Mouse (Mus musculus) forelimb bud, embryonic 11.5 days (tissue): ENCODE results near the gene Swsap1.

Experiments used
- DNase-seq: peaks from one replicate; pipeline ENCODE4 v3.0.0-alpha.2; 2012; ENCODE audit warnings: low read depth, low spot score

The Swsap1 gene

DNA sequence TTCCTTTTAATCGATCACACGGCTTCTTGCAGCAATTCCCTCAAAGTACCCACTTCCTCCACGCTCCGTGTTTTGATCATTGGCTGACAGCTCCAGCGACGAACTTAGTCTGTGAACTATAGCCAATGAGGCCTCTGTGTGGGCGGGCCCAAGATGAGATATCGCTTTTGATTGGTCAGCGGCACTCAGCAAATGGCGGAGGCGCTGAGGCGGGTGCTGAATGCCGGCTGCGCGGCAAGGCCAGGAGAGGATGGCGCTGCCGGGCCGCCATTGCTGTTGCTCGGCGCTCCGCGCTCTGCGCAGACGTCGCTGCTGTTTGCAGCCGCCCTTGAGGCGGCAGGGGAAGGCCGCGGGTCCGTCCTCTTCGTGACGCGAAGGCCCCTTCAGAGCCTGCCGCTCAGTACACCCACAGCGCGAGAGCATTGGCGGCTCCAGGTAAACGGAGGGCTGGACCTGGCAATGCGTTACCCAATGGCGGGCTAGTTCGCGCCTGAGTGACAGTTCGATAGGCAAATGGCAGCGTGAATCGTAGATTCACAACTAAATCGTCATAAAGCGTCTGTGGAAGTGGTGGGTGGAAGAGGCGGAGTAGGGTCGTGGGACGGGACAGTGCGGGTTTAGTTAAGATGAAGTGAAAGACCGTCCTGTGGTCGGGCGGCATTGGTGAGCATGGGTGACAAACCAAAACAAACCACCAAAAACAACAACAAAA, at the start of gene Swsap1:
TSS of gene Swsap1 (plus strand) at position 186 of the 712 bp plus-strand sequence.
- peak; percentile 98 for DNase-seq

DNA sequence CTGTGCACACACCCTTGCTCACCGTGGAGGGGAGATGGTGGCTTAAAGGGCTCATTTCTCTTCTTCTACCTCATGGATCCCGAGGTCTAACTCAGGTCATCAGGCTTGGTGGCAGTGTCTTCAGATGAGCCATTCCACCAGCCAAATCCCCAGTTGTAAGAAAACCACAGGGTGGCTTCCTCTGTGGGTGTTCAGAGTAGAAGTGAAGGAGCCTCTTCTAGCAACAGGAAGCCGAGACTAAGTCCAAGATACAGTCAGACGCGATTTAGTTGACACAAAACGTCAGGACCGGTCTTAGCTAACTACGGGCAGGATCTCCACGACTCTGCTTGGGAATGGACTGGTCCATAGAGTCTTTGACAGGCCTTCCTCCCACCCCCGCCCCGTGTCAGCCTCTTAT, 47.3 kb upstream of the Swsap1 start:
- no peak for DNase-seq

DNA sequence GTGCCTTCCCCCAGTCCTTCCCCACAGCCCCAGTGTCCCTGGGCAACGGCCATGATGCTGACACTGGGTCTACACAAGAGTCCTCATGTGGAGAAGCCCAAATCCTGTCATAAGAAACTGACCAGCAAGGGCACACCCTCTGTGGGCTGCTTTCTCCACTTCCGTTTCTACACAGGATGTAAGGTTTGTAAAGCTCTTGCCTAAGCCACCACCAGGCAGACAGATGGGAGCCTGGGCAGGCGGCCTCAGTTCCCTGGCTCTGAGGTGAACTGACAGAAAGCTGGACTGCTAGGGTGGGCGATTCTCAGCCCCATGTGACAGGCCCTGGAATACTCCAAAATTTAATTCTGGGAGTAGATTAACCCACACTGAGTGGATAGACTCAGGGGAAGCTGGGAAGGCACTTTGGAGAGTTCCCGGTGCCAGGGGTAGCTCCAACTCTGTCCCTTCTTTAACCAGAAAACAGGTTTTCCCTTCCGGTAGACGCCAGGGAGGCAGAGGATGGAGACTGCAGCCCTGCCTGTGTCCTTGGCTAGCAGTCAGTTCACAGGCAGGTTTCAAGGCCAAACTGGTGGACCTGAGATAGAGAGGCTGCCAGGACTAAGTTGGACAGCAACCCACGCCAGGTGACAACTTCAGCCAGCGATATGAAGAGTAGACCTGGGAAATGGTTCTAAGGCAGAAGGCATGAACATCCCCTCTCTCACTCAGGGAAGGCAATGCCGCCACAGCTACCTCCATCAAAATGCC, 45.9 kb upstream of the Swsap1 start:
- no peak for DNase-seq

DNA sequence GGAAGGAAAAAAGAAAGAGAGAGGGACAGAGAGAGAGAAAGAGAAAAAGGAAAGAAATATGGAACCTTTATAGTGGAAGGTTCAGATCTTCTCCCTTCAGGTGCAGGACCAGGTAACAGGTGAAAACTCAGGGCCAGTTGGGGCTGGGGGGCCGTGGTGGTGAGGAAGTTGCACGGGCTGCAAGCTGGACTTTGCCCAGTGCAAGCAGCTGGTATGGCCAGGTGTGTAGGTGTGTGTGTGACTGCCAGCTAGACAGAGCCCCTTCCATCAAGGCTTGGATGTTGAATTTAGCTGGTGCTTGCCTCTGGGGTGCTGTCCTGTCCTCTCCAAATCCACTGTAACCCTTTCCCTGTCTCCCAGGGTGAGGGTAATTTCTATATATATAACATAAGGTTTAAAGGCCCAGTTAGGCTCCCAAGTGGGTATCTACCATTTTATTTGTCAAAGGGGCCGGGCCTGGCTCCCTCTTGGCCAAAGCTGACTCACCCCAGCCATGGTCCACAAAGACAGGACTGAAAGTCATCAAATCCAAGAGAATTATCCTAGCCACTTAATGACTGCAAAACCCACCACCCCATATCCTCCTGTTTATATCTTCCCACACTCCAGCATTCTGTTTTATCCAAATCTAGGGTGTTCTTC, 38.6 kb upstream of the Swsap1 start:
- no peak for DNase-seq

DNA sequence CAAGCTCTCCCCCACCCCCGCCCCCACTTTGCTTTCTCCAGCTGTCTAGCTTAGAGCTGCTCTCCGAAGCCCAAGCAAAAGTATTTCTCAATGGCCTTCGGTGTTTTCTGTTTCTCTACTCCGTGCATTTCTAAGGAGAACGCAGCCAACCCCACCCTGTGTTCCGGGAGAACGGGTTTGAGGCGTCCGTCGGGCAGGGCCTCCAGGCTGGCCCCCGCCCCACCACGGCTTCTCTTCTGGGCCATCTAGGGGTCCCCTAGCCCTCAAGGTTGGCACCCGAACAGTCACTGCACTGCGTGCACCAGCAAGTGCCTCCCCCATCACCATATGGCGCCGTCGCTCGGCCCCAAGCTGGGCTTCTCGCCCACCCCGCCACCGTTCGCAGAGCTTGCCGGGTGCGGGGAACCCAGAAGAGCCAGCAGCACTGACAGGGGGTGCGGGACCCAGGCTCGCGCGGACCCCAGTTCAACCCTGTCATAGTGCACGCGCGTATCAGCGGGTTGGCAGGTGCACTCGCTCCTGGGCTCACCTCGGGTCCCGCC, 38.0 kb upstream of the Swsap1 start:
- no peak for DNase-seq

DNA sequence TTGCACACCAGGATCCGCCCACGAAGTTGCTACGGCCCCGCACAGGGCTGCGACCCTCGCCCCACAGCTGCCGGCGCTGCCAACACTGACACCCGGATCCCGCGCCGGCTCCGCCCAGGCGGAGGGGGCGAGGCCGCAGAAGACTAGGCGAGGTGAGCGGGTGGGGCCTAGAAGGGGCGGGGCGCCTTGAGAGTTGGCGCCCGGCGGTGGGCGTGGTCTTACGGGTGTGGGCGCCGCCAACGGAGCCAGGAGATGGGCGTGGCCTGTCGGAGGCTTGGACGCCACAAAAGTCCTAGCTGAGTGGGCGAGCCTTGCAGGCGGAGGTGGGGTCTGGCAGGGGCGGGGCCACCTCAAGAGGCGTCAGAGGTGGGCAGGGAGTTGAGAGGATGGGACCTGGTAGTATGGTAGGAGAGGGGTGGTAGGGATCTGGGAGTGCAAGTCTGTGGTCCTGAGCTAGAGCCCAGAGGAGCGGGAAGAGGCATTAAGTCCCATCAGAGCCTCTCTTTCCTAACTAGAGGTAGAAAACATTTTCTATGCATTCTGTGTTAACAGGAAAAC, 37.4 kb upstream of the Swsap1 start, which contains the start of gene Rab3d:
TSS of gene Rab3d (minus strand) at position 158 of the 558 bp plus-strand sequence.
- DNase-seq: peak; percentile 96

DNA sequence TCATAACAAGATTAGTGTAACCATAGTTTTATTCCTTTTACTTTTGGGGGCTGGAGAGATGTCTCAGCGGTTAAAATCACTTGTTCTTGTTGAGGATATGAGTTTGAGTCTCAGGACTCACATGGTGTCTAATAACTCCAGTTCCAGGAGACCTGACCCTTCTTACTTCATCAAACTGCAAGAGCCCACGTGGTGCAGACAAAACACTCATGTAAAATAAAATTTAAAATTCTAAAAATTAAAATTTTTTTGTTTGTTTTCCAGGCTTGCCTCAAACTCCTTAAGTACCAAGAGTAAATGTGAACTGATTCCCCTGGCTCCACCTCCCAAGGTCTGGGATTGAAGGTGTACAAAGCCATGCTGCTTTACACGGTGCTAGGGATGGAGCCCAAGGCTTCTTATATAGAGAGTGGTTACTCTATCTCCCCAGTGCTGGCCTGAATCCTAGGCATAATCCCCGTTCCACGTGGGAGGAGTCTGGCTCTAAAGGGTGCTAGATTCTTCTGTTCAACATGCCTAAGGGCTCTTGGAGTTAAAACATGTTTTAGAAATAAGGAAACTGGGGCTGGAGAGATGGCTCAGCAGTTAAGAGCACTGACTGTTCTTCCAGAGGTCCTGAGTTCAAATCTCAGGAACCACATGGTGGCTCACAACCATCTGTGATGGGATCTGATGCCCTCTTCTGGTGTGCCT, 36.7 kb upstream of the Swsap1 start:
- DNase-seq: no peak

DNA sequence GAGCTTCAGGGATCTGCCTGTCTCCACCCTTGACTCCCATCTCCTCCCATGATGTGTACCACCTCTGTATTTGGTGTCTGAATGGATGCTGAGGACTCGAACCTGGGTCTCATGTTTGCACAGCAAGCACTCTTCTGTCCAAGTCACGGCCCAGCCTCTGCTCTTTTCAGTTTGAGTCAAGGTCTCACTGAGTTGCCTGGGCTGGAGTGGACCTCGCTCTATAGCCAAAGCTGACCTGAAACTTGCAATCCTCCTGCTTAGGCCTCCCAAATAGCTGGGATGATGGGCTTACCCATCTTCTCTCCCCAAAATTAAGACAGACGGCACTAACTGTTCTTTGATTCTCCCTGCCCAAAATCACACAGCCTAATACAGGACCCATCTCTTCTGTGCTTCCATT, 32.5 kb upstream of the Swsap1 start:
- no peak for DNase-seq

DNA sequence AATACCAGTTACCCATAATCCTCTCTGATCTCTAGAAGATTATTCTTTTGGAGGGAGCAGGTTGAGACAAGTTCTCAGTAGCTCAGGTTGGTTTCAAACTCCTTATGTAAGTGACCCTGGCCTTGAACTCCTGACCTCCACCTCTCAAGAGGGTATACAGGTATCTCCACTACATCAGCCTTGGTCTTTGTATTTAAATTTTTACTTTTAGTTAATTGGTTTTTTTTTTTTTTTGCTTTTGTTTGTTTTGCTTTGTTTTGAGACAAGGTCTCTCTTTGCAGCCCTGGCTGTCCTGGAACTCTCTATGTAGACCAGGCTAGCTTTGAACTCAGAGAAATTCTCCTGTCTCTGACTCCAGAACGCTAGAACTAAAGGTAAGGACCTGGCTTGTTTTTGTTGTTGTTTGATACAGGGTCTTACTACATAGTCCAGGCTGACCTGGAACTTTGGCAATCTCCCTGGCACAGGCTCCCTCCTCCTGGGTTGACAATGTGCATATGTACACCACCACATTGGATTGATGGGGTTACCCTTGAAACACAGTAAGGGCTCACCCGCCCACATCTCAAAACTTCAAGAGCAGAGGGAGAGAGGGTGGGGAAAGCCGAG, 32.0 kb upstream of the Swsap1 start:
- DNase-seq: no peak

DNA sequence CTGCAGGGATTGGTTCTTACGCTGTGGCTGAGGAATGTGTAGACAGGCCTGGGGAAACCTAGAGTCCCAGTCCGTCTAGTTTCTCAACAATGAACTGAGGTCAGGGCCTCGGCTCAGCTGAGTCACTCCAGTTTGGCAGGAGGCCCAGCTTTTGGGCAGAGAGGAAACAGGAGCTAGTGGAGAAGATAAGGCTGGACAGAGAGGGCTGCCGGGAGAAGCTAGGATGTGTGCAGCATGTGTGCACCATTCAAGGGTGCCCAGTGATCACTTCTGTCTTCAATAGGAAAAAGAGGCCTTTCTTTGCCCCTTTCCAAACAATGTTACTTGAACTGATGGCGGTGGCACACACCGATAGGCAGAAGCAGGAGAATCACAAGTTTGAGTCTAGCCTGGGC, 31.5 kb upstream of the Swsap1 start:
- DNase-seq: no peak

DNA sequence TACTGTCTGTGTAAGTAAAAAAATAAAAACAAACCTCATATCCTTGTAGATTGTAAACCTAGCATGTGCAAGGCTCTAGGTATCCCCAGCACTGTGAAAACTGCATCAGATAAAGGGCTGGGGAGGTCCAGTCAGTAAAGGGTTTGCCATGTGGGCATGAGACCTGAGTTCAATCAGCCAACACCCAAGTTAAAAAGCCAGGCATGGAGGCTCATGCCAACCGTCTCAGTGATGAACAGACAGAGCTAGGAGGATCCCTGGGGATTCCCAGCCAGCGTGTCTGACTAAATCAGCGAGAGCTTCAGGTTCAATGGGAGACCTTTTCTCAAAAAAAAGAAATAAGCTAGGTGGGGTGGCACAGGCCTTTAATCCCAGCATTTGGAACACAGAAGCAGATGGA, 30.5 kb upstream of the Swsap1 start:
- DNase-seq: no peak

DNA sequence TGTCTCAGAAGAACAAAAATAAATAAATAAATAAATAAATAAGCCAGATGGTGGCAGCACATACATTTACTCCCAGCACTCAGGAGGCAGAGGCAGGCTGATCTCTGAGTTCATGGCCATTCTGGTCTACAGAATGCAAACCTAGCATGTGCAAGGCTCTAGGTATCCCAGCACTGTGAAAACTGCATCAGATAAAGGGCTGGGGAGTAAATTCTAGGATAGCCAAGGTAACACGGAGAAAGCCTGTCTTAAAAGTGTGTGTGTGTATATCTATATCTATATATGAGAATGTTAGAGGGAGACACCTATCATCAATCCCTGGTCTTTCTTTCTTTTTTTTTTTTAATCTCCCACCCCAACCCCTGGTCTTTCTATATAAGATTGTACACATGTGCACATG, 30.0 kb upstream of the Swsap1 start:
- no peak for DNase-seq

DNA sequence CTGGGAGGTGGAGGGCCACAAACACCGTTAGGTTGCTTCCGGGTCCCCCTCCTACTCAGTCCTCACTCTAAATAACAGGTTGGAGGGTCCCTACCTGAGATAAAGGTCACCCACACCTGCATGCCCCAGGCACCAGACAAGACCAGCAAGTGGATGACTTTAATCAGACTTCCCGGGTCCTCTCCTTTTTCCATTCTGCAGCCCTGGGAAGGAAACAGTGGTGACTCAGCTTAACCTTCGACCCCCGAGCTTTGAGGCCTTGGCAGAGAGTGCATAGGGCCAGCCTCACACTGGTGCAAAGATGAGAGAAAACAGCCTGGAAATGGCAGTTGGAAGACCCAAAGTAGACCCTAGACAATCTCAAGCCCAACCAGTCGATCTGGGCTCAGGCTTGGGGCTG, 29.4 kb upstream of the Swsap1 start:
- DNase-seq: no peak

DNA sequence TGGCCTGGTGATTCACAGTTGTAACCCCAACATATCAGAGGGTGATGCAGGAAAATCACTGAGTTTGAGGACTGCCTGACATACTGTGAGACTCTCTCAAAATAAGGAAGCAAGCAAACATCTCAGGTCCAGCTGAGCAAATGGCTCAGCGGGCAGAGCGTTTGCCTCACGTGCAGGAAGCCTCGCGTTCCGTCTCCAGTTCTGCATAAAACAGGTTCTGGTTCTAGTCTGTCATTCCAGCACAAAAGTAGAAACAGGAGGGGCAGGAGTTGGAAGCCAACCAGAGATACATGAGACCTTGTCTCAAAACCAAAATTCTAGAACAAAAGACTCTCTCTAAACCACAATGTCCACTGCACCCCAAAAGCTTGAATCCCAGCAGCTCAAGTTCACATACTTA, 28.8 kb upstream of the Swsap1 start:
- DNase-seq: no peak

DNA sequence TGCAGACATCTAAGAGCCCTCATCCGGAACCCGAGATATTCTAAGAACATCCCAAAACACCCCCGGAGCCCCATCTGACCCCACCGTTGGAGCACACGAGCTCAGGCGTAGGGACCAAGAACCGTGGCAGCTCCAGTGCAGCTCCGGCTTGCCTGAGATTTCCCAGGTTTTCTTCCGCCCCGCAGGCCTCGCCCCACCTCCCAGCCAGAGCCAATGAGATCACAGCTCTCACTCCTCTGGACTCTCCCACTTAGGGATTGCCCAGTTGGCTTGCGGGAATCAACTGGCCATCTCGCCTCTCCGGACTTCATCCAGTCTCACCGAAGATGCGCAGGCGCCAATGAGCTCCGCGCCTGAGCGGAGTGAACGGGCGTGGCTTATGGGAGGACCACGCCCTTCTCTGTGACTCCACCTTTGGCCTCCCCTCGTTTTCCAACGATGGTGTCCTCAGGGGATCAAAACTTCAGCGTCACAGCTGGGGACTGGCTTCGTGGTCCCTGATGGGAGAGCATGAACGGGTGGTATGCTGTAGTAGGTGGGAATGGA, 28.3 kb upstream of the Swsap1 start, which contains the start of the genes Ccdc159 and Tmem205:
TSS of gene Ccdc159 (plus strand) at position 264 of the 546 bp plus-strand sequence.
TSS of gene Tmem205 (minus strand) at position 349 of the 546 bp plus-strand sequence.
- DNase-seq: peak; percentile 98

DNA sequence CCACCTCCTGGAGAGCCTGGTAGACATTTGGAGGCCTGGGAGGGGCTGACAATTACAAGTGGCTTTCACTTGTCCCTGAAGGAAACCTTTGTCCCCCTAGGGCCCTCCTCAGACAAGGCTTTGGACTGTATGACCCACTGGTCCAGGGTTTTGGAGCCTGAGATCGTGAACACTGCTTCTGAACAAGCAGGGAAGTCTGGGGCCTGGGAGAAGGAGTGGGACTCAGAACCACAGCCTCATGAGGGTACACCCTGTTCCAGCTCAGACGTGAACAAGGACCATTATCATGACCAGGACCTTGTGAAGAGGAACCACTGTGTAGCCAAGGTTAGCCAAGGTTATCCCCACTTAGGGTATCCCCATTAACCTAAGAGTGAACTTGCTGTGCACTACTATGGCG, 26.3 kb upstream of the Swsap1 start:
- no peak for DNase-seq

DNA sequence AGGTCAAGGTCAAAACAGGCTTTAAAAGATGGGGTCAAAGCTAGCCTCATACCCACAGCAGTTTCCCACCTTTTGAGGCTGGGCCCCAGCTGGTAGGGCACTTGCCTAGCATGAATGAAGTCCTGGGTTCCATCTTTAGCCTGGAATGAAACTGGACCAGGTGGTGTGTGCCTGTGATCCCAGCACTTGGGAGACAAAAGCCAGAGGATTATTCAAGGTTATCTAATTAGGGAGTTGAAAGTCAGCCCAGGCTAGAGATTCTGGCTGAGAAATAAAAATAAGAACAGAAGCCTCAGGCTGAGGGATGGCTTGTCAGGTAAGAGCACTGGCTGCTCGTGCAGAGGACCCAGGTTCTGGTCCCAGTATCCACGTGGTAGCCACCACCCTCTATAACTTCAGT, 23.5 kb upstream of the Swsap1 start:
- DNase-seq: no peak

DNA sequence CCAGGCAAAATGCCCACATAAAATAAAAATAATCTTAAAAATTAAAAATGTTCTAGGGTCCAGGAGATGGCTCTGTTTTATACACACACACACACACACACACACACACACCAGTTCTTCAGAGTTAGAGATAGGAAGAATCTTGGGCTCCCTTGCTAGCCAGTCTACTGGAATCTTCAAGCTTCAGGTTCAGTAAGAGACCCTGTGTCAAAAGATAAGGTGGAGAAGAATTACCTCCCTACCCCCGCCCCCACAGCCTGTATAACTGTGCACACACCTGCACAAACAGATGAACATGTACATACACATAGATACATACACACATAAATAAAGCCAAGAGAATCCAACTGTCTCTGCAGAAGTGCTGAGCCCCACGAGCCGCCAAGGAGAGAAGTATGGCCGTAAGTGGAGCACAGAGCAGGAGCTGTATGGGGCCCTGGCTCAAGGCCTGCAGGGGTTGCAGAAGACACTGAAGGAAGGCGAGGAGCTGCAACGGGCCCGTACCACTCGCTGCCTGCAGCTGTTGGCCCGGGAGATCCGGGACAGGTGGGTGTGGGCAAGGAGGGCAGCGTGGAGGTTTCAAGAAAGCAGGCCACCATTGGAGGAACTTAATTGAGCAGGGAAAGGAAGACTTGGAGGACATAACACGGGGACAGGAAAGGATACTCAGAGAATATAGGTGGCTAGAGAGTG, 23.0 kb upstream of the Swsap1 start:
- no peak for DNase-seq

DNA sequence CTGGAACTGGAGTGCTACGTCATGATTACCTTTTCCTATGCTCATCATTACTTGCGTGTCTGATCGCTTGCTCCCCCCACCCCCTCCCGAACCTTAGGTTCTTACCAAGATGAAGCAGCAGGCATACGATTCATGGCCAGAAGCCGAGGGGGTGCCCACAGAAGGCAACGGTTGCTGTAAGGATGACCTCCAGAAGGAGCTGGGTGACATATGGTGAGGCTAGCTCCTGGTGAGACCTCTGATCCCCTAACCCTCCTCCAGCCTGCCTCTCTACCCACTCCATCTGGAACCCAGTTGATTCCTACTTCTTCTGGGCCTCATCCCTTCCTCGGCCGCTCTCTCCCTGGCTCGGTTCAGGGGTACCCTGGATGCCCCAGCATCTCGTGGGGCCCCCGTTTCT, 21.5 kb upstream of the Swsap1 start:
- no peak for DNase-seq
